Mouse (Mus musculus) forebrain, embryonic 16.5 days (tissue): ENCODE measurements around the gene Nr1h4. TPM values are rescaled to one million over a fixed set of nuclear protein-coding genes. Genes with fewer than 3 reads are reported as not detected.

Experiments
- ATAC-seq: fragments of 200-750 bp; cut with Nextera tagmentation; 2 replicates; pipeline ENCODE4 v1.8.0; 2017; ENCODE audit warnings: mild to moderate bottlenecking, moderate library complexity
- H3K27ac ChIP-seq: fragments of 300-500 bp; sonication (generic); 2 replicates; pipeline ENCODE4 v1.5.1; 2014; ENCODE audit warnings: low read length, control low read depth
- H3K27me3 ChIP-seq: fragments of 300-500 bp; sonication (generic); replicated peaks from 2 replicates; pipeline ENCODE4 v1.6.1; 2014; ENCODE audit warnings: low read length; ENCODE audit not compliant: control insufficient read depth, insufficient read depth
- H3K36me3 ChIP-seq: fragments of 300-500 bp; sonication (generic); 2 replicates; pipeline ENCODE4 v1.6.1; 2014; ENCODE audit not compliant: control insufficient read depth, insufficient read depth
- H3K4me1 ChIP-seq: fragments of 300-500 bp; sonication (generic); replicated peaks from 2 replicates; pipeline ENCODE4 v1.6.1; 2014; ENCODE audit warnings: low read length; ENCODE audit not compliant: control insufficient read depth, insufficient read depth
- H3K4me2 ChIP-seq: fragments of 300-500 bp; sonication (generic); 2 replicates; pipeline ENCODE4 v1.6.1; 2014; ENCODE audit warnings: mild to moderate bottlenecking, low read length, control low read depth
- H3K4me3 ChIP-seq: fragments of 300-500 bp; sonication (generic); replicated peaks from 2 replicates; pipeline ENCODE4 v1.5.1; 2014; ENCODE audit warnings: mild to moderate bottlenecking, low read length, control low read depth
- H3K9ac ChIP-seq: fragments of 300-500 bp; sonication (generic); replicated peaks from 2 replicates; pipeline ENCODE4 v1.6.1; 2014; ENCODE audit warnings: low read depth, low read length, control low read depth
- H3K9me3 ChIP-seq: fragments of 300-500 bp; sonication (generic); 2 replicates; pipeline ENCODE4 v1.6.1; 2016; ENCODE audit warnings: low read length; ENCODE audit not compliant: control insufficient read depth
- WGBS: fragments of 180-500 bp; shearing (Covaris S2); extraction: QIAGEN DNeasy Blood & Tissue Kit; methylation state at CpG from one replicate; pipeline ENCODE4 v1.1.7; 2014; 5-methylcytosine and 5-hydroxymethylcytosine counted together
- polyA plus RNA-seq: library from polyadenylated mRNA; unstranded; fragments of >200 nt; fragmentation: Nextera tagmentation; extraction: Ambion mirVana; gene quantifications from 2 replicates; pipeline ENCODE4 v1.2.1, GENCODE M21; 2015

Nr1h4 gene
- polyA plus RNA-seq, 1 experiment from 2014 or later = 0.27 TPM

GRCm38 (mm10) chr10:89407551-89407950 lies 125.8 kb downstream of the Nr1h4 start:
- Histone ChIP-seq H3K4me1 (no peaks in the 10 kb centered on the region), H3K4me3 (no peak overlapping the region), H3K9ac (no peak overlapping the region), H3K27ac (no peak overlapping the region), H3K4me2 (no peak overlapping the region), H3K27me3 (no peaks in the 10 kb centered on the region), H3K36me3 (peaks cover under 1% of the 10 kb centered on the region; the same call in 1 of the 2 replicates), H3K9me3 (no peaks in the 10 kb centered on the region)
- no peak for ATAC-seq
- WGBS = 70% methylated on average over 1 of the region's 1 CpGs

GRCm38 (mm10) chr10:89406733-89407484 lies 126.5 kb downstream of the Nr1h4 start:
- Histone ChIP-seq H3K27ac (no peak overlapping the region), H3K4me1 (no peaks in the 10 kb centered on the region), H3K36me3 (no peaks in the 10 kb centered on the region), H3K4me3 (no peak overlapping the region), H3K4me2 (no peak overlapping the region), H3K9me3 (no peaks in the 10 kb centered on the region), H3K9ac (no peak overlapping the region), H3K27me3 (no peaks in the 10 kb centered on the region)
- no peak for ATAC-seq
- WGBS = 83% methylated on average over 5 of the region's 6 CpGs

- no peak overlapping the region for H3K9ac ChIP-seq
- 0 out of 2 replicates have a peak, but pooled peaks cover 2% of the 10 kb centered on the region for H3K9me3 ChIP-seq
- WGBS = 89% methylated on average over 4 of the region's 4 CpGs
- no peak overlapping the region for H3K4me3 ChIP-seq
- no peaks in the 10 kb centered on the region for H3K4me1 ChIP-seq
- no peaks in the 10 kb centered on the region for H3K36me3 ChIP-seq
- no peaks in the 10 kb centered on the region for H3K27me3 ChIP-seq
- H3K4me2 ChIP-seq = no peak overlapping the region
- ATAC-seq = no peak
- no peak overlapping the region for H3K27ac ChIP-seq
These were observed 128.4 kb downstream of the Nr1h4 start for GRCm38 (mm10) chr10:89404936-89405335.

Other genes starting within 250 kb of the Nr1h4 start
- gene Ano4, start 188.8 kb downstream of the Nr1h4 start, polyA plus RNA-seq = 6.4 and 7.3 TPM in 2 replicates
- 10.2 and 12.0 TPM in 2 replicates for gene Gas2l3, start 89.6 kb downstream of the Nr1h4 start, polyA plus RNA-seq
- 0.24 and 0.53 TPM in 2 replicates for gene Slc17a8, start 87.7 kb upstream of the Nr1h4 start, polyA plus RNA-seq
- gene Scyl2, start 152.7 kb upstream of the Nr1h4 start, polyA plus RNA-seq = 9.5 and 9.8 TPM in 2 replicates
- 59.5 and 65.5 TPM in 2 replicates for gene Actr6, start 198.7 kb upstream of the Nr1h4 start, polyA plus RNA-seq
- gene Uhrf1bp1l, start 211.4 kb upstream of the Nr1h4 start, polyA plus RNA-seq = 28.8 and 31.2 TPM in 2 replicates